Comparison of ENCODE assay signal across 18 mouse cellular contexts in genomic region chr11:24643439-24644109, GRCm38 (mm10).
A peak's percentile ranks its signal among the peaks of the same experiment; 100 is the strongest.
DNase-seq lines count a peak whose midpoint lies in the region; ATAC-seq lines count a peak whose summit lies in the region.
"Had no signal": no experiment of that assay in that cellular context is flagged by ENCODE, and none has a peak within 500 bp of the region (broad histone marks: within the 10 kb centered on the region; RNA-seq: fewer than 3 reads in every experiment).

No protein-coding gene starts in this region.

- no peaks in the 10 kb centered on the region for H3K9me3 ChIP-seq in kidney, embryonic 15.5 days (replicated peaks)
- H3K9me3 ChIP-seq: forebrain, embryonic 12.5 days; heart, embryonic 12.5 days; hindbrain, embryonic 10.5 days had no signal

- H3K4me1 ChIP-seq in kidney, embryonic 15.5 days, result peaks cover 6% of the 10 kb centered on the region; the same call in 1 of the 2 replicates
- H3K4me1 ChIP-seq: heart, embryonic 12.5 days had no signal

- H3K4me3 ChIP-seq in kidney, embryonic 15.5 days (replicated peaks), result no peak overlapping the region
- H3K4me3 ChIP-seq: forebrain, embryonic 12.5 days; heart, embryonic 12.5 days; hindbrain, embryonic 10.5 days; left cerebral cortex, adult 2 months; myocyte had no signal

- H3K27ac ChIP-seq in kidney, embryonic 15.5 days, result no peak overlapping the region
- H3K27ac ChIP-seq: forebrain, embryonic 12.5 days; hindbrain, embryonic 10.5 days; left cerebral cortex, adult 2 months had no signal

- no peak overlapping the region for H3K9ac ChIP-seq in kidney, embryonic 15.5 days
- H3K9ac ChIP-seq: forebrain, embryonic 12.5 days; heart, embryonic 12.5 days had no signal

- peak overlapping the region; percentile 27 for H3K4me2 ChIP-seq in kidney, embryonic 15.5 days
- H3K4me2 ChIP-seq: forebrain, embryonic 12.5 days; heart, embryonic 12.5 days; midbrain, embryonic 11.5 days had no signal

- H3K27me3 ChIP-seq in kidney, embryonic 15.5 days, result no peaks in the 10 kb centered on the region
- H3K27me3 ChIP-seq: forebrain, embryonic 12.5 days; heart, embryonic 12.5 days had no signal

- H3K36me3 ChIP-seq in kidney, embryonic 15.5 days, result no peaks in the 10 kb centered on the region
- H3K36me3 ChIP-seq: forebrain, embryonic 12.5 days; heart, embryonic 12.5 days; hindbrain, embryonic 10.5 days had no signal

- WGBS in kidney, embryonic 15.5 days, result 22% methylated on average over 11 of the region's 11 CpGs

- no peak for DNase-seq in frontal cortex, postnatal 10 days (ENCODE audit: low spot score in 2 of 2)
- no peak for DNase-seq in kidney, adult 18-20 months
- DNase-seq in forelimb bud, embryonic 11.5 days (ENCODE audit: low read depth, low spot score), result peak; percentile 63
- DNase-seq in layer of hippocampus, postnatal 10 days (ENCODE audit: low spot score in 2 of 2), result no peak
- DNase-seq: cerebellum, adult 8-10 months; gastrocnemius, postnatal 10 days; lung, adult 2 months; lung, postnatal 4 days; thymus, postnatal 25 days had no signal

- peak; percentile 27; the same call in 1 of the 2 replicates for ATAC-seq in frontal cortex, adult (ENCODE audit: low TSS enrichment)
- peak; percentile 85 for ATAC-seq in kidney, embryonic 15.5 days (replicated peaks; ENCODE audit: low FRiP score)
- ATAC-seq in inflammation-experienced regulatory T-cells, adult 6 months, result no peak
